Mouse (Mus musculus): ENCODE measurements around the gene Avil. TPM values are rescaled to one million over a fixed set of nuclear protein-coding genes. Genes with fewer than 3 reads are reported as not detected.

Avil gene
- total RNA-seq, 2 experiments from 2014 or later: 0.32 to 0.87 TPM

GRCm38 (mm10) chr10:126985579-126985978 lies 14.9 kb upstream of the Avil start:
- no peak for DNase-seq (ENCODE audit: low spot score in 2 of 2)
- H3K27ac ChIP-seq: peak overlapping the region; percentile 82
- no peak for TF ChIP-seq CTCF (conservative IDR thresholded peaks at IDR 0.05)
- H3K4me3 ChIP-seq: no peak overlapping the region

- peak overlapping the region; percentile 82 for H3K27ac ChIP-seq
Measured at GRCm38 (mm10) chr10:126986541-126986961, 14.0 kb upstream of the Avil start.

GRCm38 (mm10) chr10:126987183-126988118 lies 13.1 kb upstream of the Avil start:
- Histone ChIP-seq H3K4me3 (peak overlapping the region; percentile 32; the same call in 1 of the 2 replicates), H3K27ac (peak overlapping the region; percentile 82)
- no peak for TF ChIP-seq CTCF (conservative IDR thresholded peaks at IDR 0.05)

More at GRCm38 (mm10) chr10:126986541-126986961, 14.0 kb upstream of the Avil start:
- peak overlapping the region; percentile 32; the same call in 1 of the 2 replicates for H3K4me3 ChIP-seq
- no peak for TF ChIP-seq CTCF (conservative IDR thresholded peaks at IDR 0.05)
- peak; percentile 63 to 72 for DNase-seq (ENCODE audit: low spot score in 2 of 2)

GRCm38 (mm10) chr10:126988513-126989165 lies 11.9 kb upstream of the Avil start:
- no peak for TF ChIP-seq CTCF (conservative IDR thresholded peaks at IDR 0.05)
- no peak for DNase-seq (ENCODE audit: low spot score in 2 of 2)
- no peak overlapping the region for H3K4me3 ChIP-seq
- H3K27ac ChIP-seq: peak overlapping the region; percentile 82; the same call in 1 of the 2 replicates

More at GRCm38 (mm10) chr10:126987183-126988118, 13.1 kb upstream of the Avil start:
- no peak for DNase-seq (ENCODE audit: low spot score in 2 of 2)

GRCm38 (mm10) chr10:126990313-126991056 lies 10.0 kb upstream of the Avil start:
- peak; percentile 78 to 90 for DNase-seq (ENCODE audit: low spot score in 2 of 2)
- TF ChIP-seq CTCF (conservative IDR thresholded peaks at IDR 0.05): peak; percentile 96
- no peak overlapping the region for H3K4me3 ChIP-seq
- peak overlapping the region; percentile 52; the same call in 1 of the 2 replicates for H3K27ac ChIP-seq

GRCm38 (mm10) chr10:126991676-126992075 lies 8.8 kb upstream of the Avil start:
- no peak for TF ChIP-seq CTCF (conservative IDR thresholded peaks at IDR 0.05)
- DNase-seq (ENCODE audit: low spot score in 2 of 2): no peak
- H3K4me3 ChIP-seq: no peak overlapping the region
- H3K27ac ChIP-seq: no peak overlapping the region; the same call in 1 of the 2 replicates

- TF ChIP-seq CTCF (conservative IDR thresholded peaks at IDR 0.05): no peak
- H3K27ac ChIP-seq: no peak overlapping the region
- DNase-seq (ENCODE audit: low spot score in 2 of 2): no peak
- no peak overlapping the region for H3K4me3 ChIP-seq
Measured at GRCm38 (mm10) chr10:126993621-126994020, 6.9 kb upstream of the Avil start.

GRCm38 (mm10) chr10:126997340-126998113 lies 3.0 kb upstream of the Avil start:
- no peak overlapping the region for H3K27ac ChIP-seq
- no peak; the same call in 1 of the 2 replicates for TF ChIP-seq CTCF (conservative IDR thresholded peaks at IDR 0.05)
- no peak overlapping the region for H3K4me3 ChIP-seq
- DNase-seq (ENCODE audit: low spot score in 2 of 2): no peak

- no peak overlapping the region for H3K4me3 ChIP-seq
- no peak for DNase-seq (ENCODE audit: low spot score in 2 of 2)
- no peak for TF ChIP-seq CTCF (conservative IDR thresholded peaks at IDR 0.05)
- no peak overlapping the region for H3K27ac ChIP-seq
Measured at GRCm38 (mm10) chr10:127001297-127001696, 788 bp downstream of the Avil start.

- DNase-seq (ENCODE audit: low spot score in 2 of 2): no peak
- Histone ChIP-seq H3K27ac (no peak overlapping the region), H3K4me3 (no peak overlapping the region)
- TF ChIP-seq CTCF (conservative IDR thresholded peaks at IDR 0.05): no peak
Measured at GRCm38 (mm10) chr10:127002056-127002455, 1.5 kb downstream of the Avil start.

- TF ChIP-seq CTCF (conservative IDR thresholded peaks at IDR 0.05): no peak
Measured at GRCm38 (mm10) chr10:127002765-127003164, 2.3 kb downstream of the Avil start.

GRCm38 (mm10) chr10:127003334-127003733 lies 2.8 kb downstream of the Avil start:
- H3K4me3 ChIP-seq: no peak overlapping the region
- no peak for DNase-seq (ENCODE audit: low spot score in 2 of 2)
- TF ChIP-seq CTCF (conservative IDR thresholded peaks at IDR 0.05): no peak
- no peak overlapping the region for H3K27ac ChIP-seq

More at GRCm38 (mm10) chr10:127002765-127003164, 2.3 kb downstream of the Avil start:
- Histone ChIP-seq H3K27ac (no peak overlapping the region), H3K4me3 (no peak overlapping the region)
- DNase-seq (ENCODE audit: low spot score in 2 of 2): no peak

Measured in layer of hippocampus, adult 2 months (tissue).